Mouse (Mus musculus) gonadal fat pad, adult 2 months (tissue): ENCODE results near the gene Mgea5. TPM values are rescaled to one million over a fixed set of nuclear protein-coding genes. Genes with fewer than 3 reads are reported as not detected.

Source experiments
- DNase-seq: peaks from one replicate; pipeline ENCODE4 v3.0.0-alpha.2; 2012; ENCODE audit warnings: low read depth
- polyA plus RNA-seq: library from polyadenylated mRNA; depleted of rRNA; stranded (reverse); fragments of >200 nt; gene quantifications from 2 replicates; pipeline ENCODE4 v1.2.3, GENCODE M21; 2012

Gene Mgea5
- polyA plus RNA-seq, 1 experiment, result 26.2 TPM

DNA sequence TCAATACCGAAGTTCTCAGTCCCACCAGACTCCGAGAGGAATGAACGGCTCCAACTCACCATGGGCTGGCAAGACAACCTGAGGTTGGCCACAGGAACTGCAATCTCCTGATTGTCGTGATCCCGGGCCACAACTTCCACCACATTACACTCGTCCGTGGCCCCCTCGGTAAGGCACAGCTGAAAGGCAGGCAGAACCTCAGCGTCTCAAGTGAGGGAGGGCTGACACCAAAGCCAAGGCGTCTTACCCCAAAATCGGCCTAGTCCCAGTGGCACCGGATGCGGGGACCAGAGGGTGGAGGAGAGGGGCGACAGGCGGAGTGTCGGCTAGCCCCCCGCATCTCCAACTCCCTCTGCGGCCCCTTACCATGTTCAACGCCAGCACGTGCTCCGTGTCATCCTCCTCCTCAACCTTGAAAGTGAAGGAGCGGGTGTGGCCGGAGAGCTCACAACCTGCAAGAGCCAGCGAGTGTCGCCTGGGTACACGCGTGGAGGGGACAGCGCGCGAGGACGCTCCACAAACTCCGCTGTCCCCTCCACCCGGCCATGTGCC, 34.9 kb downstream of the Mgea5 start:
- DNase-seq, result no peak

DNA sequence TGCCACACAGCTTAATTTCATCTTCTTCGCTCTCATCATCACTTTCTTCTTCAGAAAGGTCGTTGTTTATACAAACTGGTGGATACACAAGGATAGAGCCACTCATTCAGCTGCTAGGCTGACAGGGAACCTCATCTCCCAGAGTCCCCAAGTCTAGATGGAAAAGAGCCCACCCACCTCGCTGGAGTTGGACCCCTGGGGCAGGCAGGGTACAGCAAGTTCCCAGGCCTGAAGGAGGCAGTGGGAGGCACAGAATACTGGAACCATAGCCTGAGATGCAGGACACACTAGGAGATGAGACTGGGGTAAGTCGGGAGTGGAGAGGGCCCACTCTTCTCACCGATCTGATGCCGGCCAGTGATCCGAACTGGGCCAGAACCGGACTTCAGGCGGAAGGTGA, 35.4 kb downstream of the Mgea5 start:
- DNase-seq, result no peak

DNA sequence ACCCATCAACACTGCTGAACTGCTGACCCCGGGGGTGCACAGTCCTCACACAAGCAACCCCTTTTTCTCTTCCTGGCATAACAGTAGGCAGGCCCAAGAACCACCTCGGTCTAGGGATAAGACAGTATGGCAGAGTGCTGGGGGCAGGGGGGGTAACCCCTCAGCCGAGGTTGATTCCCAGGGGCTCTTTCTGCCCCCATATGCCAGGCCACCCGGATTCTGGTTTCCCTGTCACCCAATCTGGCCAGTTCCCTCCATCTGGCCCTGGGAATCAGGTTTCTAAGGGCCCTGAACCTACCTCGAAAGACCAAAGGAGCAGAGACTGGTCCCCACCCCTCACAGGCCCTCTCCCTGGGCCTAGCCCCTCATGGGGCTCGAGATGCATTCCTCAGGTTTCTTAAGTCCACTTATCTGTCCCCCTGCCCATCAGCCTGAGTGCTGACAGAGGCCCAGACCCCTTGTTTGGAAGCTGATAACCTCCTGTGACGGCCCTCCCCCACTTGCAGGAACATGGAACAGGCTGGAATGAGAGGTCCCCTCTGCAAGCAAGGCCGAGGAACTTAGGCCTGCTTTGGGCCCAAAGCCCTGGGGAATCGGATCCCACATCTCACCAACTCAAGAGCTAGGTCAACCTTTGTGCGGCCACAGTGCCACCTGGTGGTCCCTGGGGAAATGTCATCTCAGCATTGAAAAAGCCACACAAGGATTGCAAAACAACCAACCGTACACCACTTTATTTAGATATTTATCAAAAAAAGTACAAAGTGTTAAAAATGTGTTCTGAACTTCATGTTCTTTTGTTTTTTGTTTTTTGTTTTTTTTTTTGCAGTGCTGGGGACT, 36.4 kb downstream of the Mgea5 start:
- DNase-seq, result no peak

DNA sequence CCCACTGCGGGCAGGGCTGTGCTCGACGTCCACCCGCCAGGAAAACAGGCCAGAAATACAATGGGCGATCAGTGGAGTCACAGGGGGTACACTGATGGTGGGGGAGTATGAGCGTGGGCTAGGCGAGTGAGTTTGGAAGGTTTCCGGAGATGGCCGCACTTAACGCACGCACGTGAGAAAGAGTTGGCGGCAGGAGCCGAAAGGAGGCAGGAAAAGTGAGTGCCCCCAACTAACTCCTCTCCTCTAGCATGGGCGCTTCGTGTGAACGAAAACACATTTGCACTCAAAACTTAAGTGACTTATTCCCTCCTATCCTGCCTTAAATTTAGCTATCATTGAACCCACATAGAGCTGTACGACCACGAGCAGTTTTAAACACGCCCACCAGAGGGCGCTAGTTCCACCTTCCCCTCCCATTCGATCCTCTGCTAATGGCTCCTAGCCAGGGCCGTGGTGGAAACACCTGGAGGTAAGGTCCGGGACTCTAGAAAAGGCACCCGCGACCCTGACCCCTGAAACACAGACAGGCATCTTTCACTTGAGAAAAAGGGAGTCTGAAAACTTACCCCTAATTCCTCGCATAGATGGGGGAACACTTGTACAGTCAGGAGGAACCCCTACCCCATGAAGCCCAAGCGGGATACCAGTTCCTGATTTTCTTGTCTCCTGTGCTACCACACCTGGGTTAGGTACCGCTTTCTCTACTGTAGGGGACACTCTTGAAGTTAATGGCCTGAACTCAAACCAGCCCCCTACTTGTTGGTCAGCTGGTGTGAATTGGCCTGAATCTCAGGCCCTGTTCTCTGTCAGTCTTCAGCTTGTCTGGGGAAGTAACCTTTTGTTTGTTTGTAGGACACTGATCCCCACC, 37.2 kb downstream of the Mgea5 start:
- DNase-seq, result no peak

DNA sequence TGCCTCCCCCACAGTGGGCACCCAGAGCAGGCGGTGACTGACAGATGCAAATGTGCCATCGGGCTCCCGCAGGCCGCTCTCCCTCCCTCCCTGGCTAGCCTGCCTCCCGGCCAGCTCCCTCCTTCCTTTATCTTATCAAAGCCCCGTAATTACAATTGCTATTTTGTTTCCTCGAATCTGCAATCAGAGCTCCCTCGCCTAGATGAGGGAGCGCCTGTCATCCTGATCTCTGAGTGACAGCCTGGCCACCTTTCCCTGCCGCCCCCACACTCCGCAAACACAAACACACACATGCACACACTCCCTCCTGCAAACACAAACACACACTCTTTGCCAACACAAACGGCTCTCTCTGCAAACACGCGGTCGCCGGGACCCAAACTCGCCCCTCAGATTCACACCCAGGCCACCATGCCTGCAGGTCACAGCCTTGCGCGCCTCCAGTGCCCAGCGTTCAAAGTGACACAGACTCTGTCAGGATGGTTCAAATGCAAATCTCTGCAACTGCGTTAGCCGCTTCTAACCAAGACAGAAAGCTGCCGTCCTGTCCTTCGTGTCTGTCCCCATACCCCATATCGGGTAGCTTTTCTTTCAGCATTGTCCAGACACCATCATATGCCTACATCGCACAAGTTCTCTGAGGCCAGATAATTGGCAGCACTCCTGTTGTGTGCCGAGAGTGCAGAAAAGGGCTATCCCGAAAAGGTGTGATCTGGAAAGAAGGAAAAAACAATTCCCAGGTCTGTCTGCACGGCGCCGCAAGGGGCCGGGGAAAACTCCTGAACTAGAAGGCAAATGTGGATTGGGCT, 38.1 kb downstream of the Mgea5 start:
- DNase-seq, result no peak

DNA sequence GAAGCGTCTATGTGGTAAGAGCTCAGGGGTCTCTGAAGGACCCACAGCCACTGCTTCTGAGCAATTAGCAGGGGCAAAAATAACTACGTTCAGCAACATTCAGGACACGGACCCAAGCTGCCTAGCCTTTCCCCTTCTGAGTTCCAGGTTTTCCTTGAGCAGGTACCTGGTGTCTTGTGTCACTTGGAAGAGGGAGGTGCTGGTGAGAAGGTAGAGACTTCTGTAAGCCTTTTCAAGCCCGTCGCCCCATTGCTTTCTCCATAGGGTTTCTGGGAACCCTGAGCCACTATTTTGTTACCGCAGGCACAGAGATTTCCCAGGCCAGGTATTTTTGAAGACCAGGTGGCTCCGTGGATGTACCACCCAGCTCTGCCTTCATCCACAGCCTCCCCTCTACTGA, 40.0 kb downstream of the Mgea5 start:
- DNase-seq, result no peak

DNA sequence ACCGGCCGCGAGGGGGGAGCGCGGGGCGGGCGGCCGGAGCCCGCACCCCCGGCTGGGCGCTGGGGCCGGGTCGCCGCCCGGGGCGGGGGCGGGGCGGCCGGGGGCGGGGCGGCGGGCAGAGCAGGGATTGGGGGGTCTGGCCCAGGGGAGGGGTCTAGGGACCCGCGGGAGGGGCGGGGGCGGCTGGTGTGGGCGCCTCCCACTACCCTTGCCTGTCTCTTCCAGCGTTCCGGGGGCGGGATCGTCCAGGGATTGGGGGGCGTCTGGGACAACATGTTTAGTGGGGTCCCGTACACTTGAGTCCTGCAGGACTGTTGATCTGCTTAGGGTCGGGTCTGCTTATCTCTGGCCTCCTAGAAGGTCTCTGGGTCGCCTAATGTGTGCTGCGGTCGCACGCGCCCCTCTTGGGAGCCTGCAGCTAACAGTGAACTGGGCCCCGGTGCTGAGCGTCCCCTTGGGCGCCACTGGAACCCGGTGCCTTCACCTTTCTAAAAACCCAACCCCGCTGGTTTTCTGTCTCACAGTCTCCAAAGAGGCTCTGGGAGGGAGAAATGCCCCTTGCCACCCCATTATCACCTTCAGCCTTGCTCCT, 40.6 kb downstream of the Mgea5 start:
- DNase-seq, result no peak

DNA sequence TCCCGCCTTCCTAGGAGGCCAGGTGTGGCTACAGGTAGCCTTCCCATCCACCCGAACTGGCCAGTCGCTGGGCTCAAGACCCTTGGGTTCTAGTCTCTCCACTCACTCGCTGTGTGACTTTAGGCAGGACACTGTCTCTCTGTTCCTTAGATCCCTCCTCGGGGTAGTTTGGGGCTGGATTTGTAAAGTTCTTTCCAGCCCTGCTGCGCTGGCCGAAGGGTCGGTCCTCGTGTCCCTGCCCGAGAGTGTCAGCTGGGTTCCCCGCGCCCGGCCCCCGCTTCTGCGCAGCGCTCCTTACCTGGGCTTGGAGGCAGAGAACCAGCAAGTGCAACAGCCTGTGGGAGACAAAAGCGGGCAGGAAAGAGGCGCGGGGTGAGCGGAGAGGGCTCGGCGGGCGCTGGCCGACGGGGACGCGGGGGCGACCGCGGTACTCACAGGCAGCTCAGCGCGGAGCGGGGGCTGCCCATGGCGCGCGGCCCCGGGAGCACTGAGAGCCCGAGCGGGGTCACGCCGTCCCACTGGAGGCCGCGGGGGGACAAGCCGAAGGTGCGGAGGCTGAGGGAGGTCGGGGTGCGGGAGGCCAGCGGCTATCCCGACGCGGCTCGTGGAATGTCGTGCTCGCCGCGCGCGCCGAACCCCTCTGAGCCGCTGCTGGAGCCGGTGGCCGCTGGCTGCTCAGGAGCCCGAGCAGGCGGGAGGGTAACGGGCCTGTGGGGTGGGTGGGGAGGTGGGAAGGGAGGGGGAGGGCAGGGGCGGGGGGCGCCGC, 41.2 kb downstream of the Mgea5 start, which contains the start of gene Fgf8:
TSS of gene Fgf8 (minus strand) at position 698 of the 766 bp plus-strand sequence.
- no peak for DNase-seq

DNA sequence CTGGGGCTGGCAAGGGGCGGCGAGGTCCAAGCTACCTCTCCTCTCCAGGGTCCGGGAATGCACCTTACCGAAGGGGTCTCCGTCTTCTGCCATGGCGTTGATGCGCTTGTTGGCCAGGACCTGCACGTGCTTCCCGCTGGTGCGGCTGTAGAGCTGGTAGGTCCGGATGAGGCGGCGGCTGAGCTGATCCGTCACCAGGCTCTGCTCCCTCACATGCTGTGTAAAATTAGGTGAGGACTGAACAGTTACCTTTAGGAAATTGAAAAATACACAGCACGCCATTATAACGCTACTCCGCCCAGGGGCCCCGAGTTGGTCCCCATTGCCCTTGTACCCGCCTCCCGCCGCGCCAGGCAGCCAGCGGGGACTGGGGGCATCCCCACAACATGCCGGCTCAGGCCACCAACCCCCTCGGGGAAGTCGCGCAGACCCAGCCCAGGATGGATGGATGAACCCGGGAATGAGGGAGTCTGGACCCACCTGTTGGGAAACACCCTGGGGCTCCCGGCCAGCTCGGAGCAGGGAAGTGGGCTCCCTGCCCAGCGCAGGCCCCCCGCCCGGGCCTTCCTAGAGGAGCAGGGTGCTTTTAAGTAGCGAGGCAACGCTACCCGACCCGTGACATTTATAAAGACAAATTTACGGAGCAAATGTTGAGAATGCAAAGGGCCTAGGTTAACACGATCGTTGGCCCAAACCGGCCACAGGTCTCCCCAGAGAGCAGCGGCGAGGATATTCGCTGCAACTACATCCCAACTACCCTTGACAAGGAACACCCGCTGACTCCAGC, 42.0 kb downstream of the Mgea5 start:
- no peak for DNase-seq

DNA sequence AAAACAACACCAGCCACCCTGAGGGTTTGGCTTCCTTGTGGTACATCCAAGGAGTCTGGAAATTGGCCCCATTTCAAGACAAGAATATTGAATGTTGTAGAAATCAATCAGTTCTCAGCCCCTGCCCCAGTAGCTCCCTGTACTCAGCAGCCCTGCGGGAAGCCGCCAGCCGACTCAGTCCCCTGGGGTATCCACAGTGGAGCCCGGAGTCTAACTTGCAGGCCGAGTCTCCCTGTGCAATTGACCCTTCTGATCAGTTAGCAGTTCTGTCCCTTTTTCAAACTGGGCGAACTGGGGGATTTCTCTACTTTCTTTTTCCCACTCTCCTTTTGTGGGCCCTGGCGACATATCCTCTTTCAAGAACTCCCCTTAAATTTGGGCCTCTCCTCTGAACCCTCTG, 42.8 kb downstream of the Mgea5 start:
- DNase-seq, result no peak

DNA sequence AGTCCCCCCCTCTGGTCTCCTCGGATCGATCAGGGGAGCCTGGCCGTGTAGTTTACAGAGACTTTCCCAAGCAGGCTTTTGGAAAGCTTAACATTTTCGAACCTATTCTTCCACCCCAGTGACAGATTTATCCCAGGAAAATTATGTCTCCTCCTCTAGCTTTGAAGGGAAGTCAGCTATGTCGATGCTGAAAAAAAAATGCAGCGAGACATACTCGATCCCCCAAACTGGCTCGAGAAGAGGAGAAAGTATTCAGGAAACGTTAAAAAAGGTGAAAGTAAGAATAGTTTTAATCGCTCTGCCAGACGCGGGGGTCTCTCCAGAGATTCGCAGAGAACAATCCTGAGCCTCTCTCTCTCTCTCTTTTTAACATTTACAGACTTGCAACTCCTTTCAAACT, 43.4 kb downstream of the Mgea5 start:
- no peak for DNase-seq

DNA sequence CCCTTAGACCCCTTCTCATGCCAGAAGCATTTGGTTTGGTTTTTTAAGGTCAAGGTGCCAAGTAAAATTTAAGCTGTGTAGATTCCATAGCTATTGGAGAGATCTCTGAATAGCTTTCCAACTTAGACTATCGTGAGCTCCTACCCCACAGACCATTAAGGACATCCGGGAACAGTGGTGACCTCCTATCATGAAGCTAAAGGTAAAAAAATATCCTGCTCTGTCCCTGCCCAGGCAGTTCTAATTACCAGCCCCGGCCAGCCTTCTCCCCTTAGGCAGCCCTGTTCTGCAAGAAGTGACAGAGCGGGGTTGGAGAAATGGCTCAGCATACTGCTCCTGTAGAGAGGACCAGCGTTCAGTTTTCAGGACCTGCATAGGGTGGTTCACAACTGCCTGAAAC, 45.1 kb downstream of the Mgea5 start:
- DNase-seq, result no peak

DNA sequence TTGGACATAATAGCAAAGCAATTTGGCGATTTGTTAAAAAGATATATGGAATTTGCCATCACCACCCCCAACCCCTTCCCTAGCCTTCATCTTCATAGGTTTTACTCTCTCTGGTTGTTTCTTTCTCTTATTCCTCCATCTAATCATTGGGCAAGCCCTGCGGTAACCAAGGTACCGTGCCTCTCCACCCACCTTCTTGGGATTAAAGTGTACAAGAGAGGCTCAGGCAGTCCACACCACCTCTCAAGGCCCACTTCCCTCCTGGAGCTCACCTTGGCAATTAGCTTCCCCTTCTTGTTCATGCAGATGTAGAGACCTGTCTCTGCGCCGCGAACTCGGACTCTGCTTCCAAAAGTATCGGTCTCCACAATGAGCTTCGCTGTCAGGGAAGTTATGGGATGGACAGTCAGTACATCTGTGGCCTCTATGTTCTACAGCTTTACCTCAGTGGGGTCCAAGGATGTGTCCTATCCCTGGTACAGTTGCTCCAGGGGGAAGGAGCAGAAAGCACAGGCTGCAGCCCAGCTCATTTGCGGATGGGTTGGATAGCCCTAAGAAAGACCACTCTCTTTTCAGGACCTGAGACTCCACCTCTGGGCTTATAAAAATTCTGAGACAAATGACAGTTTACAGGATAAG, 45.7 kb downstream of the Mgea5 start:
- DNase-seq, result no peak

DNA sequence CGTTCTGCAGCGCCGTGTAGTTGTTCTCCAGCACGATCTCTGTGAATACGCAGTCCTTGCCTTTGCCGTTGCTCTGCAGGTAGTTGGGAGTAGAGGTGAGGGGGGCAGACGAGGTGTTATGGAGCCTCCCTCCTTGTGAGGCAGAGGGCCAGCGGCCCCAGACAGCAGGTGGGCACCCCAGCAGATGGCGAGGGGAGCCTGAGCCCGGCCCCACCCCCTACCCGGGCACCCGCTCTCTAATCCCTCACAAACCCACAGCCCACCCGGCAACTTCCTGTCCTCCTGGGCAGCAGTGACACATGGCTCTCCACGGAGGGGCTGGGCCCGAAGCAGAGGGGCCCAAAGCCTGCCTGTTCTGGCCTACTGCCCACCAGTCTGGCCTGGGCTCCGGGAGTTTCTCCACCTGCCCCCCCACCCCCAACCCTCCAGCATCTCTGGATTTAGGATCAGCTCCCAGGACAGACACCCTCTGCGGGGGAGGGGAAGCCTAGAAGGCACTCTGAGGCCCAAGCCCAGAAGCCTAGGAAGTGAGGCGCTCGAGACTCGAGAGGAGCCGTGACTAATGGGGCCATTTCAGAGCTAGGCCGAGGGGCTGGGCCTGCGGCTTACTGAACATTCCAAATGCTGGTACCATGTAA, 46.3 kb downstream of the Mgea5 start:
- DNase-seq, result no peak

DNA sequence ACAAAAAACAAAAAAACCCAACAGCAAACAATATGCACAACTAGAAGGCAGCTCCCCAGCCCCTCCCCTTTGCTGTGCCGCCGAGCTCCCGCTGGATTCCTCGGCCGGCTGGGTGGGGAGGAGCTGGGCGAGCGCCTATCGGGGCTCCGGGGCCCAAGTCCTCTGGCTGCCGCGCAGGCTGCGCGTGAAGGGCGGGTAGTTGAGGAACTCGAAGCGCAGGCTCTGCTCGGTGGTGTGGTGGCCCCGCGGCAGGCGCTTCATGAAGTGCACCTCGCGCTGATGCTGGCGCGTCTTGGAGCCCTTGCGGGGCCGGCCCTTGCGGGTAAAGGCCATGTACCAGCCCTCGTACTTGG, 46.8 kb downstream of the Mgea5 start:
- no peak for DNase-seq

DNA sequence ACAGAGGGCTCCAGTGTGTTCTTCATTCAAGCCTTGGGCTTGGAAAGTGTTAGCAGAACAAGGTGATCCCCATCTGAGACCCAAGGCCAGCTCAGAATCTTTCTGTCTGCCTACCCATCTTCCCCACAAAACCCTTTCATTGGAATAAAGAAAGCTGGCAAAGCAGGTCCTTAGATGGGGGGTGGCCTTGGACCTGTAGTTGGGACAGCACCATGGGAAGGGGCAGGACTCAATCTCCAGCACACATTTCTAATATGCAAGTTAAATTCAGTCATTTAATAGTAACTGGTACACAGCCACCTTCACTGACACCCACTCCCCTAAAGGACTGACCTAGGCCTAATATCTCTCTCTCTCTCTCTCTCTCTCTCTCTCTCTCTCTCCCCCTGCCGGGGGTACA, 47.4 kb downstream of the Mgea5 start:
- no peak for DNase-seq

DNA sequence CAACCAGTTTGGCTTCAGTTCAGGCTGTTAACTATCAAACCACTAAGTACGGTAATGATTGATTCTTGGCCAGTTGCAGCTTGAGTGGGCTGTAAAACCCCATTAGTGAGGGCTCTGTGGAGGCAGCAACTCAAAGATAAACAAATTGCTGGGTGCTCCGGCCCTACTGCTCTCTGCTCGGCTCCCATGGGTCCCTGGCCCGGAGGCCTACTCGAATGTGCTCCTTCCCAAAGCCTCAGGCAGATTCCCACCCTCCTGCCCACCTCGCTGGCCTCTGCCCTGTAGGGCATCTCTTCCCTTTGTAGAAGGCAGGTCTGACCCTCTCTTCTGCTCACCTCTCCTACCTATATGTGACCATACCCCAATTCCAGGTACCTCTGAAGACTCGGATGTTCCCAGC, 48.9 kb downstream of the Mgea5 start:
- no peak for DNase-seq

DNA sequence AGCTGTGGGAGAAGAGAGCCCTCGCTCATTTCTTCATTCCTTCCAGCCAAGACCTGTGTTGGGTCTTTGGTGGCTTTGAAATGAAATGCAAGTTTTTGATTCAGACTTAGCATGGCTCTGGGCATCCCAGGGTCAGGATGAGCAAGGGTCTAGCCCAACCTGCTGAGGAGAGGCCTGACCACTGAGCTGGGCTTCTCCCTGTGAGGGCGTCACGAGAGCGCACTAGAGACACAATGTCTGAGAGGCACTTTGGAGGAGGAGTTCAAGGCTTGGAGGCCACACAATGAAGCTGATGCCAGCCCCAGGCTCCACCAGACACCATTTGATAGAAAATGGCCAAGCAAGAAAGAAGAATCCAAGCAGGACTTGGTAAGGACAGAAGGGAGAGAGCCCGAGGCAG, 49.4 kb downstream of the Mgea5 start:
- no peak for DNase-seq

DNA sequence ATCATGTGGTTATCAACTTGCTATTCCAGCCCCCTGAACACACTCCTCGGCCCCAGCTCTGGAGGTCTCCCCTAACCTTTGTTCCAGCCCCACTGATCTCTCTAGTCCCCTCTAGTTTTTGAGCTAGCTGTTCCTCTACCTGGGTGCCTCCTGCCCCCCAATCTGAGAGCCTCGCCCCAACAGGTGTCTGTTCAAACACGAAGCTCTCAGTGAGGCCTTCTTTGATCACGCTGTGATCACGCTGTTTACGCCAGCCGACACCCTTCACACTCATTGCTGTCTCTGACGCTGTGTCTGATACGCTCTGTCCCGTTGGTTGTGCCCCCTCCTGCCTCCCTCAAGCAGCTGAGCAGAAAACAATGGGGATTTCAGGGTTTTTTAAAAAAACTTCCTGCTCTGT, 50.1 kb downstream of the Mgea5 start:
- no peak for DNase-seq
